Mouse (Mus musculus) kidney, adult 2 months (tissue): ENCODE data around the gene Tenm4.

Source experiments
- CTCF ChIP-seq: fragments of 200-500 bp; conservative IDR thresholded peaks from 2 replicates; pipeline ENCODE4 v1.5.1; 2011; ENCODE audit warnings: low read depth, mild to moderate bottlenecking, control low read depth, low read length, moderate library complexity, mixed read lengths; ENCODE audit not compliant: insufficient read depth, insufficient read length
- POLR2A ChIP-seq: fragments of 200-500 bp; IDR thresholded peaks from one replicate; pipeline ENCODE4 v1.6.1; 2011; ENCODE audit warnings: low read depth, low read length, control low read depth

DNA sequence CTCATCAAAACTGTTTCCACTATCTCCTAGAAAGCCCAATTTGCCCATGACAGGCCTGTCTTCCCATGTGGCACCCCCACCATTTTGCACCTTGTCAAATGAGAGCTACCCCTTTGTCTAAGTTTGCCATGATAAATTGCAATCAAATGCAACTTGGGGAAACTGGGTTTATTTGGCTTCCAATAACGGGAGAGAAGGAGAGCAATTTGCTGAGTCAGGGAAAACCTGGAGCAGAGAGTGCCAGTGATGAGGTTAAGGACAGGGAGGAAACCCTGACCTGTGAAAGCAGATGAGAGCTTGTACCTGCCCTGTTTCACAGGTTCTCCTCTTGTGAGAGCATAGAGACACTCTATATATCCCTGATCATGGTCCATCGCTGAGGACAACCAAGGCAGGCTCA, 170.4 kb downstream of the Tenm4 start:
- TF ChIP-seq POLR2A (no peak), CTCF (no peak)
